Mouse (Mus musculus): ENCODE results near the gene Actl11. TPM values are rescaled to one million over a fixed set of nuclear protein-coding genes. Genes with fewer than 3 reads are reported as not detected.

Actl11 gene
- total RNA-seq, 2 experiments from 2014 or later = not detected

Other genes with a start within 250 kb of the Actl11 start
- gene Gnat1, start 248.8 kb upstream of the Actl11 start, total RNA-seq (2021) = under 1 TPM; 0.18 to 0.21 TPM
- 10 to 100 TPM; 16.6 to 17.8 TPM for gene Sema3f, start 218.0 kb upstream of the Actl11 start, total RNA-seq (2021)
- gene Rbm5, start 157.5 kb upstream of the Actl11 start, total RNA-seq (2021) = 100 to 1,000 TPM; 122 to 155 TPM
- gene Rbm6, start 55.2 kb upstream of the Actl11 start, total RNA-seq (2021) = 10 to 100 TPM; 57.0 to 65.0 TPM
- 10 to 100 TPM; 22.2 to 25.4 TPM for gene Mon1a, start 40.3 kb upstream of the Actl11 start, total RNA-seq (2021)
- gene Mst1r, start 21.6 kb upstream of the Actl11 start, total RNA-seq (2021) = 1 to 10 TPM in 1 of 2 experiments, under 1 TPM in 1; 0.69 to 1.3 TPM
- gene Camkv, start 7.2 kb downstream of the Actl11 start, total RNA-seq (2021) = 100 to 1,000 TPM; 352 to 354 TPM
- gene Traip, start 21.7 kb downstream of the Actl11 start, total RNA-seq (2021) = 10 to 100 TPM in 1 of 2 experiments, 1 to 10 TPM in 1; 9.5 to 14.9 TPM
- gene Uba7, start 47.0 kb downstream of the Actl11 start, total RNA-seq (2021) = 1 to 10 TPM; 3.1 to 4.6 TPM
- gene Gm20661, start 54.6 kb downstream of the Actl11 start, total RNA-seq (2021) = not detected
- 1 to 10 TPM; 3.9 to 4.0 TPM for gene Inka1, start 57.4 kb downstream of the Actl11 start, total RNA-seq (2021)
- gene Cdhr4, start 64.0 kb downstream of the Actl11 start, total RNA-seq (2021) = 1 to 10 TPM; 1.5 to 1.9 TPM
- gene Gm20662, start 67.9 kb downstream of the Actl11 start, total RNA-seq (2021) = 1 to 10 TPM; 3.7 to 4.4 TPM
- gene Ip6k1, start 74.0 kb downstream of the Actl11 start, total RNA-seq (2021) = 100 to 1,000 TPM; 185 to 190 TPM
- 10 to 100 TPM; 16.7 to 17.5 TPM for gene Gmppb, start 120.8 kb downstream of the Actl11 start, total RNA-seq (2021)
- 1 to 10 TPM; 1.7 to 2.2 TPM for gene Amigo3, start 124.7 kb downstream of the Actl11 start, total RNA-seq (2021)
- gene Mst1, start 152.0 kb downstream of the Actl11 start, total RNA-seq (2021) = not detected
- gene Rnf123, start 154.9 kb downstream of the Actl11 start, total RNA-seq (2021) = 10 to 100 TPM; 81.9 to 88.7 TPM
- 10 to 100 TPM; 29.8 to 36.9 TPM for gene Apeh, start 166.1 kb downstream of the Actl11 start, total RNA-seq (2021)

Measured in left cerebral cortex, postnatal 25 days (tissue).